Mouse (Mus musculus) bone marrow, adult 2 months (tissue): ENCODE data around the gene Espn.

Experiments used
- CTCF ChIP-seq: fragments of 200-500 bp; IDR thresholded peaks from 2 replicates; pipeline ENCODE4 v1.5.1; 2011; ENCODE audit warnings: low read length, control low read depth; ENCODE audit not compliant: control insufficient read depth, insufficient read depth
- POLR2A ChIP-seq: fragments of 200-500 bp; IDR thresholded peaks from 2 replicates; pipeline ENCODE4 v1.6.1; 2011; ENCODE audit warnings: low read depth, mild to moderate bottlenecking, control low read depth, low read length, borderline replicate concordance; ENCODE audit not compliant: control insufficient read depth

DNA sequence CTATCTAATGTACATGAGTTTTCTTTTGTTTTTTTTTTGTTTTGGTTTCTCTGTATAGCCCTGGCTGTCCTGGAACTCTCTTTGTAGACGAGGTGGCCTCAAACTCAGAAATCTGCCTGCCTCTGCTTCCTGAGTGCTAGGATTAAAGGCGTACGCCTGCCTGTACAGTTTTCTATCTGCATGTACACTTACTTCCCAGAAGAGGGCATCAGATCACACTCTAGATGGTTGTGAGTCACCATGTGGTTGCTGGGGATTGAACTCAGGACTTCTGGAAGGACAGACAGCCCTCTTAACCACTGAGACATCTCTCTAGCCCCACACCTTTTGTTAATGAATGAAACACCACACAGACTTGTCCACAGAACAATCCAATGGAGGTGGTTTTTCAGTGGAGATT is 72.9 kb downstream of the Espn start:
- TF ChIP-seq CTCF (no peak), POLR2A (no peak)
